Mouse (Mus musculus) layer of hippocampus, adult 8-10 months (tissue): ENCODE data around the gene Rars. TPM values are rescaled to one million over a fixed set of nuclear protein-coding genes. Genes with fewer than 3 reads are reported as not detected.

ENCODE experiments used
- DNase-seq, 2 experiments: peaks; one replicate each; pipeline ENCODE4 v3.0.0; 2022; ENCODE audit warnings: low spot score in 2 of 2
- microRNA-seq, 2 experiments: library from miRNA; unstranded; fragments of <30 nt; microRNA quantifications; one replicate each; pipeline ENCODE4 v1.2.0; 2022
- total RNA-seq, 4 experiments: library from RNA; stranded (reverse); gene quantifications; 2 replicates each; pipeline ENCODE4 v1.2.4; 2022

Gene Rars
- total RNA-seq, 4 experiments from 2014 or later: 44.6 to 56.6 (median 51.4) TPM

GRCm38 (mm10) chr11:35770741-35771504, 63.4 kb downstream of the Rars start:
- no peak for DNase-seq

- DNase-seq: peak; percentile 59 to 64
Measured at GRCm38 (mm10) chr11:35769746-35770437, 64.4 kb downstream of the Rars start.

- peak; percentile 97 to 99 for DNase-seq
Measured at GRCm38 (mm10) chr11:35769188-35769745, 65.0 kb downstream of the Rars start, which contains the start of gene Pank3. Pank3 (plus strand) TSS chr11:35769484.

GRCm38 (mm10) chr11:35766845-35767244, 67.5 kb downstream of the Rars start:
- no peak for DNase-seq

GRCm38 (mm10) chr11:35760627-35761003, 73.7 kb downstream of the Rars start:
- DNase-seq: no peak

DNA sequence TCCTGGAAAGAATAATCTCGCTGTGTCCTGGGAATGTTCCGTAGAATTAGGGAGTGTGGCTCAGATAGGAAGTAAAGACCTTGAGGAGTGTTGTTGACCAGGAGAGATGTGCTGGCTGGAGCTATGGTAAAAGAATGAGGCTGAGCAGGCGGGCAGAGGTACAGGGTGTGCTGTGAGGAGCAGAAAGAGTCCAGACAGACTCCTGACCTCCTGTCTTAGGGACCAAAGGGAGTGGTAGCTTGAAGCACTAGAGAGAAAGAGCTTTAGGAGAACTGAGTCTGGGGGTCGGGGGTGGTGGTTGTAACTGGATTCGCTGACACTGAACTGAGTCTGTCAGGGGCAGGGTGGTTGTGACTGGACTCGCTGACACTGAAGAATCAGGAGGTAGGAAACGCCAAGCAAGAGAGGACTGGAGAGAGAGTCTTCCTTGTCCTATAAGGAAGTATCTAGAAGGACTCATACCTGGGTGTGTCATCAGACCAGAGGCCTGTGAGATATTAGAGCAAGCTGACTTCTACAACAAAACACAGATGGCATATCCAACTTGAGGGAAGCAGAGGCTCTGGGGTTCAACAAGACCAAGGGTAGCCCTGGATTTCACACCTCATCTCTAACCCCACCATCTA, 74.2 kb downstream of the Rars start:
- DNase-seq: no peak

Small RNA genes within 50 kb of the gene (microRNA-seq; reads per million reads assigned to microRNA genes)
- gene Mir103-1: 1.5 to 2.9 reads per million in 2 experiments

Other genes starting within 250 kb of the Rars start
- gene Pank3, start 65.0 kb downstream of the Rars start, total RNA-seq: 10 to 100 TPM; 37.2 to 39.6 (median 38.7) TPM
- 10 to 100 TPM; 37.1 to 42.2 (median 41.1) TPM for gene Fbll1, start 35.6 kb downstream of the Rars start, total RNA-seq
- gene Wwc1, start 146.0 kb upstream of the Rars start, total RNA-seq: 10 to 100 TPM; 79.1 to 98.9 (median 90.3) TPM